Mouse (Mus musculus): ENCODE measurements around the gene Gm4969. TPM values are rescaled to one million over a fixed set of nuclear protein-coding genes. Genes with fewer than 3 reads are reported as not detected.
A peak's percentile ranks its signal among the peaks of the same experiment; 100 is the strongest.

Gm4969 gene
- total and polyA plus RNA-seq, 2 experiments from 2014 or later: 8.9 to 10.6 TPM

DNA sequence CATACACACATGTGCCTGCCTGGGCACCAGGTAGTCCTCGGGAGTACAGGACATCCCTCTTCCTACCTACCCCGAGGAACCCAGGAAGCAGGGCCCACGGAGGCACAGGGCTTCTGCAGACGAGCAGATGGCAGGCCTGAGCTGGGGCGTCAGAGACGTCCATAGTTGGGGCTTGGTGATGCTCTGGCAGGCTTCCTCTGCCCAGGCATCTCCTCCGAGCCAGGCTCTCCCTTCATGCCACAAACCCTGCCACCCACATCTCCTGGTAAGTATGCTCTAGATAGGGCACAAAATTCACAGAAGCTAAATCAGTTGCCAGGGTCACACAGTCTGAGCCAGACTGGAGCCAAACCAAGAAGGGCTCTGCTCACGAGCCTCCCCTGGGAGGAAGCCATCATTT is 68.0 kb downstream of the Gm4969 start:
- no peak for DNase-seq
- Histone ChIP-seq H3K4me2 (ENCODE audit: low read depth) (no peak overlapping the region), H3K9ac (no peak overlapping the region), H3K36me3 (ENCODE audit: insufficient read depth) (peaks cover 72% of the 10 kb centered on the region), H3K27me3 (ENCODE audit: insufficient read depth, low read length) (no peaks in the 10 kb centered on the region), H3K4me3 (ENCODE audit: low read depth, low read length) (no peak overlapping the region), H3K9me3 (ENCODE audit: low read length) (no peaks in the 10 kb centered on the region), H3K4me1 (ENCODE audit: insufficient read depth) (no peaks in the 10 kb centered on the region), H3K27ac (ENCODE audit: low read depth, low read length) (0 out of 2 replicates have a peak overlapping the region, but pooled peaks have one; percentile 4)
- 0 out of 2 replicates have a peak, but pooled peaks have one; percentile 7 for ATAC-seq
- WGBS: 84% methylated on average over 8 of the region's 8 CpGs
- TF ChIP-seq CTCF (IDR thresholded peaks at IDR 0.05; ENCODE audit: low read depth): no peak

DNA sequence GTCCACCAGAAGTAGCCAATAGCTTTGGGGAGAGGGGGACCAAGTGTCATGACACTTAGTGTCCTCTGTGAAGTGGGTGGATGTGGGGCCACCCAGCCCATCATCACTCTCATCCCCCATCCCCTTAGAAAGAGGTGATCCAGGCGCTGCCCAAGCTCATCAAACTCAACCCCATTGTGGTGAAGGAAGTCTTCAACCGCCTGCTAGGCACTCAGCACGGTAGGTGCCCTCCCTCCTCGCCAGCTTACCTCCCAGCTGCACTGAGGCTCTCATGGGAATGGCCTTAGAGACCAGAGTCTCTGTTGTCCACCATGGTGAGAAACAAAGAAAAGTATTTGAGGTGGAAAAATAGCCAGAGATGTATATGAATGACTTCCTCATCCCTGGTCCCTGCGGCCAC is 68.9 kb downstream of the Gm4969 start:
- Histone ChIP-seq H3K27ac (ENCODE audit: low read depth, low read length) (no peak overlapping the region), H3K4me1 (ENCODE audit: insufficient read depth) (no peaks in the 10 kb centered on the region), H3K4me3 (ENCODE audit: low read depth, low read length) (no peak overlapping the region), H3K27me3 (ENCODE audit: insufficient read depth, low read length) (no peaks in the 10 kb centered on the region), H3K9ac (no peak overlapping the region), H3K36me3 (ENCODE audit: insufficient read depth) (peaks cover 81% of the 10 kb centered on the region), H3K9me3 (ENCODE audit: low read length) (no peaks in the 10 kb centered on the region), H3K4me2 (ENCODE audit: low read depth) (no peak overlapping the region)
- ATAC-seq: no peak
- no peak for DNase-seq
- no peak for TF ChIP-seq CTCF (IDR thresholded peaks at IDR 0.05; ENCODE audit: low read depth)
- 86% methylated on average over 5 of the region's 5 CpGs for WGBS

Small RNA genes lying within 50 kb of the gene (microRNA-seq; reads per million reads assigned to microRNA genes)
- gene Mir3100: 0.12 to 0.39 reads per million in 2 experiments

Other genes with a start within 250 kb of the Gm4969 start
- 13.8 and 14.9 TPM in 2 replicates for gene Pglyrp1, start 247.0 kb downstream of the Gm4969 start, total RNA-seq (2014; rRNA removed)
- 26.9 and 27.0 TPM in 2 replicates for gene Pglyrp1, start 247.0 kb downstream of the Gm4969 start, polyA plus RNA-seq (2015; fragmentation: Nextera tagmentation; extraction: Ambion mirVana)
- 12.8 and 17.2 TPM in 2 replicates for gene Ccdc61, start 208.0 kb downstream of the Gm4969 start, total RNA-seq (2014; rRNA removed)
- 21.6 and 23.2 TPM in 2 replicates for gene Ccdc61, start 208.0 kb downstream of the Gm4969 start, polyA plus RNA-seq (2015; fragmentation: Nextera tagmentation; extraction: Ambion mirVana)
- gene Nova2, start 192.5 kb downstream of the Gm4969 start, total RNA-seq (2014; rRNA removed): 15.4 and 19.5 TPM in 2 replicates
- 7.2 and 11.4 TPM in 2 replicates for gene Nova2, start 192.5 kb downstream of the Gm4969 start, polyA plus RNA-seq (2015; fragmentation: Nextera tagmentation; extraction: Ambion mirVana)
- gene Nanos2, start 131.0 kb downstream of the Gm4969 start, total RNA-seq (2014; rRNA removed): 1.5 and 2.0 TPM in 2 replicates
- 0.49 and 0.76 TPM in 2 replicates for gene Nanos2, start 131.0 kb downstream of the Gm4969 start, polyA plus RNA-seq (2015; fragmentation: Nextera tagmentation; extraction: Ambion mirVana)
- 12.3 and 13.9 TPM in 2 replicates for gene Mypop, start 127.1 kb downstream of the Gm4969 start, total RNA-seq (2014; rRNA removed)
- gene Mypop, start 127.1 kb downstream of the Gm4969 start, polyA plus RNA-seq (2015; fragmentation: Nextera tagmentation; extraction: Ambion mirVana): 3.8 and 4.3 TPM in 2 replicates
- gene Irf2bp1, start 114.3 kb downstream of the Gm4969 start, total RNA-seq (2014; rRNA removed): 101 and 129 TPM in 2 replicates
- gene Irf2bp1, start 114.3 kb downstream of the Gm4969 start, polyA plus RNA-seq (2015; fragmentation: Nextera tagmentation; extraction: Ambion mirVana): 27.0 and 27.2 TPM in 2 replicates
- not detected in 2 replicates for gene Foxa3, start 94.8 kb downstream of the Gm4969 start, total RNA-seq (2014; rRNA removed)
- gene Foxa3, start 94.8 kb downstream of the Gm4969 start, polyA plus RNA-seq (2015; fragmentation: Nextera tagmentation; extraction: Ambion mirVana): not detected in 2 replicates
- gene Sympk, start 94.0 kb downstream of the Gm4969 start, total RNA-seq (2014; rRNA removed): 70.3 and 73.8 TPM in 2 replicates
- gene Sympk, start 94.0 kb downstream of the Gm4969 start, polyA plus RNA-seq (2015; fragmentation: Nextera tagmentation; extraction: Ambion mirVana): 16.6 and 20.0 TPM in 2 replicates
- gene Rsph6a, start 63.7 kb downstream of the Gm4969 start, total RNA-seq (2014; rRNA removed): 0.19 and 0.23 TPM in 2 replicates
- gene Rsph6a, start 63.7 kb downstream of the Gm4969 start, polyA plus RNA-seq (2015; fragmentation: Nextera tagmentation; extraction: Ambion mirVana): 0.09 and 0.23 TPM in 2 replicates
- gene Dmwd, start 42.1 kb downstream of the Gm4969 start, total RNA-seq (2014; rRNA removed): 96.5 and 122 TPM in 2 replicates
- 43.6 and 43.8 TPM in 2 replicates for gene Dmwd, start 42.1 kb downstream of the Gm4969 start, polyA plus RNA-seq (2015; fragmentation: Nextera tagmentation; extraction: Ambion mirVana)
- gene Dmpk, start 34.5 kb downstream of the Gm4969 start, total RNA-seq (2014; rRNA removed): 16.2 and 20.8 TPM in 2 replicates
- 2.2 and 3.0 TPM in 2 replicates for gene Dmpk, start 34.5 kb downstream of the Gm4969 start, polyA plus RNA-seq (2015; fragmentation: Nextera tagmentation; extraction: Ambion mirVana)
- 3.0 and 4.1 TPM in 2 replicates for gene Six5, start 23.8 kb downstream of the Gm4969 start, total RNA-seq (2014; rRNA removed)
- 0.97 and 1.0 TPM in 2 replicates for gene Six5, start 23.8 kb downstream of the Gm4969 start, polyA plus RNA-seq (2015; fragmentation: Nextera tagmentation; extraction: Ambion mirVana)
- 19.8 and 22.8 TPM in 2 replicates for gene Fbxo46, start 1.5 kb upstream of the Gm4969 start, total RNA-seq (2014; rRNA removed)
- 8.4 and 11.9 TPM in 2 replicates for gene Fbxo46, start 1.5 kb upstream of the Gm4969 start, polyA plus RNA-seq (2015; fragmentation: Nextera tagmentation; extraction: Ambion mirVana)
- 12.3 and 14.4 TPM in 2 replicates for gene Qpctl, start 30.9 kb upstream of the Gm4969 start, total RNA-seq (2014; rRNA removed)
- gene Qpctl, start 30.9 kb upstream of the Gm4969 start, polyA plus RNA-seq (2015; fragmentation: Nextera tagmentation; extraction: Ambion mirVana): 19.8 and 23.3 TPM in 2 replicates
- 50.0 and 88.1 TPM in 2 replicates for gene Snrpd2, start 31.4 kb upstream of the Gm4969 start, total RNA-seq (2014; rRNA removed)
- gene Snrpd2, start 31.4 kb upstream of the Gm4969 start, polyA plus RNA-seq (2015; fragmentation: Nextera tagmentation; extraction: Ambion mirVana): 124 and 172 TPM in 2 replicates
- 16.9 and 20.2 TPM in 2 replicates for gene Gipr, start 47.8 kb upstream of the Gm4969 start, total RNA-seq (2014; rRNA removed)
- gene Gipr, start 47.8 kb upstream of the Gm4969 start, polyA plus RNA-seq (2015; fragmentation: Nextera tagmentation; extraction: Ambion mirVana): 5.3 and 8.0 TPM in 2 replicates
- gene Eml2, start 58.1 kb upstream of the Gm4969 start, total RNA-seq (2014; rRNA removed): 63.6 and 64.8 TPM in 2 replicates
- 7.9 and 9.9 TPM in 2 replicates for gene Eml2, start 58.1 kb upstream of the Gm4969 start, polyA plus RNA-seq (2015; fragmentation: Nextera tagmentation; extraction: Ambion mirVana)
- gene Gpr4, start 94.2 kb upstream of the Gm4969 start, total RNA-seq (2014; rRNA removed): 2.2 and 2.5 TPM in 2 replicates
- 5.9 and 6.0 TPM in 2 replicates for gene Gpr4, start 94.2 kb upstream of the Gm4969 start, polyA plus RNA-seq (2015; fragmentation: Nextera tagmentation; extraction: Ambion mirVana)
- 32.2 and 34.4 TPM in 2 replicates for gene Opa3, start 110.0 kb upstream of the Gm4969 start, total RNA-seq (2014; rRNA removed)
- gene Opa3, start 110.0 kb upstream of the Gm4969 start, polyA plus RNA-seq (2015; fragmentation: Nextera tagmentation; extraction: Ambion mirVana): 35.1 and 35.8 TPM in 2 replicates
- 40.6 and 45.9 TPM in 2 replicates for gene Vasp, start 153.4 kb upstream of the Gm4969 start, total RNA-seq (2014; rRNA removed)
- 30.0 and 30.6 TPM in 2 replicates for gene Vasp, start 153.4 kb upstream of the Gm4969 start, polyA plus RNA-seq (2015; fragmentation: Nextera tagmentation; extraction: Ambion mirVana)
- gene Ppm1n, start 161.7 kb upstream of the Gm4969 start, total RNA-seq (2014; rRNA removed): 2.3 and 3.2 TPM in 2 replicates
- gene Ppm1n, start 161.7 kb upstream of the Gm4969 start, polyA plus RNA-seq (2015; fragmentation: Nextera tagmentation; extraction: Ambion mirVana): 0.69 and 1.1 TPM in 2 replicates
- 154 and 163 TPM in 2 replicates for gene Rtn2, start 164.3 kb upstream of the Gm4969 start, total RNA-seq (2014; rRNA removed)
- gene Rtn2, start 164.3 kb upstream of the Gm4969 start, polyA plus RNA-seq (2015; fragmentation: Nextera tagmentation; extraction: Ambion mirVana): 126 and 136 TPM in 2 replicates
- 1.6 and 5.1 TPM in 2 replicates for gene Fosb, start 191.7 kb upstream of the Gm4969 start, total RNA-seq (2014; rRNA removed)
- 0.28 and 0.36 TPM in 2 replicates for gene Fosb, start 191.7 kb upstream of the Gm4969 start, polyA plus RNA-seq (2015; fragmentation: Nextera tagmentation; extraction: Ambion mirVana)
- 56.6 and 73.6 TPM in 2 replicates for gene Ercc1, start 226.4 kb upstream of the Gm4969 start, total RNA-seq (2014; rRNA removed)
- gene Ercc1, start 226.4 kb upstream of the Gm4969 start, polyA plus RNA-seq (2015; fragmentation: Nextera tagmentation; extraction: Ambion mirVana): 80.5 and 81.0 TPM in 2 replicates
- 12.1 and 15.5 TPM in 2 replicates for gene Cd3eap, start 241.1 kb upstream of the Gm4969 start, total RNA-seq (2014; rRNA removed)
- gene Cd3eap, start 241.1 kb upstream of the Gm4969 start, polyA plus RNA-seq (2015; fragmentation: Nextera tagmentation; extraction: Ambion mirVana): 19.4 and 21.6 TPM in 2 replicates
- 0.76 and 1.2 TPM in 2 replicates for gene Ppp1r13l, start 241.4 kb upstream of the Gm4969 start, total RNA-seq (2014; rRNA removed)
- 2.0 and 2.1 TPM in 2 replicates for gene Ppp1r13l, start 241.4 kb upstream of the Gm4969 start, polyA plus RNA-seq (2015; fragmentation: Nextera tagmentation; extraction: Ambion mirVana)

Data from forebrain, postnatal 0 days (tissue).